Mouse (Mus musculus): ENCODE measurements around the gene Dennd6b. TPM values are rescaled to one million over a fixed set of nuclear protein-coding genes. Genes with fewer than 3 reads are reported as not detected.

The Dennd6b gene
- total RNA-seq, 2 experiments from 2014 or later = 41.4 to 41.8 TPM

- DNase-seq (ENCODE audit: extremely low spot score in 1 of 2, low spot score in 2 of 2) = no peak
- intact Hi-C loops (cut with DNase I) = loop anchor here (5.0 kb wide), 1 partner anchor 57 kb away; the partner anchor contains the start of gene Hdac10
These were observed 12.0 kb downstream of the Dennd6b start for GRCm38 (mm10) chr15:89184141-89184936.

GRCm38 (mm10) chr15:89182842-89183241 is 13.5 kb downstream of the Dennd6b start:
- intact Hi-C loops (cut with DNase I) = loop anchor here (5.0 kb wide), 1 partner anchor 56 kb away; the partner anchor contains the start of gene Hdac10
- no peak for DNase-seq (ENCODE audit: extremely low spot score in 1 of 2, low spot score in 2 of 2)

- peak in 1 of 2 experiments; percentile 76 for DNase-seq (ENCODE audit: extremely low spot score in 1 of 2, low spot score in 2 of 2)
- intact Hi-C loops (cut with DNase I) = loop anchor here (5.0 kb wide), 1 partner anchor 55 kb away; the partner anchor contains the start of gene Hdac10
These were observed 14.0 kb downstream of the Dennd6b start for GRCm38 (mm10) chr15:89182328-89182741.

- no peak for DNase-seq (ENCODE audit: extremely low spot score in 1 of 2, low spot score in 2 of 2)
- intact Hi-C loops (cut with DNase I) = loop anchor here (5.0 kb wide), 1 partner anchor 54 kb away; the partner anchor contains the start of gene Hdac10
These were observed 14.6 kb downstream of the Dennd6b start for GRCm38 (mm10) chr15:89181561-89182270.

GRCm38 (mm10) chr15:89180571-89181229 is 15.6 kb downstream of the Dennd6b start, which contains the start of gene Plxnb2:
TSS of gene Plxnb2 (minus strand) at chr15:89180788.
- DNase-seq (ENCODE audit: extremely low spot score in 1 of 2, low spot score in 2 of 2) = peak; percentile 76 to 89
- intact Hi-C loops (cut with DNase I) = loop anchor here (5.0 kb wide), 1 partner anchor 53 kb away; the partner anchor contains the start of gene Hdac10

GRCm38 (mm10) chr15:89180081-89180541 is 16.2 kb downstream of the Dennd6b start:
- intact Hi-C loops (cut with DNase I) = loop anchor here (5.0 kb wide), 1 partner anchor 53 kb away; the partner anchor contains the start of gene Hdac10
- peak in 1 of 2 experiments; percentile 60 for DNase-seq (ENCODE audit: extremely low spot score in 1 of 2, low spot score in 2 of 2)

GRCm38 (mm10) chr15:89179630-89179964 is 16.7 kb downstream of the Dennd6b start:
- intact Hi-C loops (cut with DNase I) = no loop called here
- DNase-seq (ENCODE audit: extremely low spot score in 1 of 2, low spot score in 2 of 2) = no peak

- intact Hi-C loops (cut with DNase I) = no loop called here
- DNase-seq (ENCODE audit: extremely low spot score in 1 of 2, low spot score in 2 of 2) = peak in 1 of 2 experiments; percentile 84
These were observed 17.2 kb downstream of the Dennd6b start for GRCm38 (mm10) chr15:89178954-89179629.

GRCm38 (mm10) chr15:89178260-89178860 is 17.9 kb downstream of the Dennd6b start:
- intact Hi-C loops (cut with DNase I) = no loop called here
- peak in 1 of 2 experiments; percentile 23 for DNase-seq (ENCODE audit: extremely low spot score in 1 of 2, low spot score in 2 of 2)

- intact Hi-C loops (cut with DNase I) = no loop called here
- peak in 1 of 2 experiments; percentile 26 for DNase-seq (ENCODE audit: extremely low spot score in 1 of 2, low spot score in 2 of 2)
These were observed 18.6 kb downstream of the Dennd6b start for GRCm38 (mm10) chr15:89177576-89178259.

- DNase-seq (ENCODE audit: extremely low spot score in 1 of 2, low spot score in 2 of 2) = peak in 1 of 2 experiments; percentile 81
- intact Hi-C loops (cut with DNase I) = no loop called here
These were observed 19.2 kb downstream of the Dennd6b start for GRCm38 (mm10) chr15:89177121-89177520.

GRCm38 (mm10) chr15:89175411-89176155 is 20.7 kb downstream of the Dennd6b start:
- intact Hi-C loops (cut with DNase I) = no loop called here
- peak in 1 of 2 experiments; percentile 20 for DNase-seq (ENCODE audit: extremely low spot score in 1 of 2, low spot score in 2 of 2)

GRCm38 (mm10) chr15:89174889-89175339 is 21.4 kb downstream of the Dennd6b start:
- DNase-seq (ENCODE audit: extremely low spot score in 1 of 2, low spot score in 2 of 2) = peak in 1 of 2 experiments; percentile 48
- intact Hi-C loops (cut with DNase I) = no loop called here

- intact Hi-C loops (cut with DNase I) = no loop called here
- DNase-seq (ENCODE audit: extremely low spot score in 1 of 2, low spot score in 2 of 2) = peak in 1 of 2 experiments; percentile 83
These were observed 22.4 kb downstream of the Dennd6b start for GRCm38 (mm10) chr15:89173906-89174214.

GRCm38 (mm10) chr15:89173024-89173905 is 23.0 kb downstream of the Dennd6b start:
- DNase-seq (ENCODE audit: extremely low spot score in 1 of 2, low spot score in 2 of 2) = peak in 1 of 2 experiments; percentile 78

More at GRCm38 (mm10) chr15:89173024-89173905, 23.0 kb downstream of the Dennd6b start:
- intact Hi-C loops (cut with DNase I) = no loop called here

Measured in left cerebral cortex, postnatal 10 days (tissue).